Mouse (Mus musculus) adrenal gland, postnatal 0 days (tissue): ENCODE measurements around the gene Pm20d1. TPM values are rescaled to one million over a fixed set of nuclear protein-coding genes. Genes with fewer than 3 reads are reported as not detected.

Experiments used
- polyA plus RNA-seq: library from polyadenylated mRNA; unstranded; fragments of >200 nt; fragmentation: Nextera tagmentation; extraction: Ambion mirVana; gene quantifications from 2 replicates; pipeline ENCODE4 v1.2.1, GENCODE M21; 2015

Gene Pm20d1
- polyA plus RNA-seq = 2.7 and 8.9 TPM in 2 replicates

DNA sequence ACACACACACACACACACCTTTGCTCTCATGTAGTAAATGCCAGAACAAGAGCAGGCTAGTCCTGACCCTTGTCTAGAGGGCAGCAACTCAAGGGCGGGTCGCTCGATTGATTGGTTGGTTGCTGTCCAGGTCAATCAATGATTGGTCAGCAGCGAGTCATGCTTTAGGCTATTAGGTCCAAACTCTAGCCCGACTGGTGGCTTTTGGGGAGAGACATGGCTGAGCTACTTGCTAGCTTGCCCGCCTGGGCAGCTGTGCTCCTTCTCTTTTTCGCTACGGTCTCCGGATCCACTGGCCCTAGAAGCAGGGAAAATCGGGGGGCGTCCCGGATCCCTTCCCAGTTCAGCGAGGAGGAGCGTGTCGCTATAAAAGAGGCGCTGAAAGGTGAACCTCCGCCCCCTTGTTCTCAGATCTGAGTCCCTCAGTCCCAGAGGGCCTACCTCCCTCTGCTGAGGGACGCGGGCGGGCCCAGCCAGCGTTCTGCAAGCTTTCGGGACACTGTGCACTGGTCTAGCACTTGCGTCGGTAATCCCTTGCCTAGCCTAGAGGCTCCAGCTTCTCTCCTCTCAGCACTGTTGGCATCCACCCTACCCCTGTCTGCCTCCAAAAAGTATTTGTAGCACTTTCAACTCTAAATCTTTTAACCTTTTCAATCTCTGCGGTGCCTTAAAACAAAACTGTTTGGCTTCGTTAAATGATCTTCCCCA is at the start of gene Pm20d1:
Gene Pm20d1 (plus strand): TSS at position 180 of the 708 bp plus-strand sequence.

DNA sequence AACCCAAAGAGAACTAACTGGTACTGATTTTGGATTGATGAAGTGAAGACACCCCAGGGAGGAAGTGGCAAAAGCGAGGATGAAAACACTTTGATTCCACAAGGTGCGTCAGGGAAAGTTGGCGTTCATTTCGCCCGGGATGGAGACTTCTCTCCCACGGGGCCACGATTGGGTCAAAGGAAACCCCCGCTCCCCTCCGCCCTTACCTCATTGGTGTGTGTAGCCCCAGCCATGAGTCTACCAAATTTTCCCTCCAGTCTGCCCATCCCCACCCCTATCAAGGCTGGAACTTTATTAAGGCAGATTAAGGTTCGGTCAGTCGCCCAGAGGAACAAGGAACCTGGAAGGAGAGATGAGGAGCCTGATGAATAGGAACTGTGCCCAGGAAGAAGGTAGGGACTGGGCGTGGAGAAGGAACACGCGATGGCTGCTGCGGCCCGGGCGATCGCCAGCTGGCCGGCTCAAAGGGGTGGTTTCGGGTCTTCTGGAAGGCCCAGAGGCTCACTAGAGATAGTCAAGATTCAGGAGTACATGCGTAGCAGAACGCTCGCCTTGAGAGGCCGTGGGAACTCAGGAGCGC is 30.1 kb downstream of the Pm20d1 start, which contains the start of gene Slc41a1:
Gene Slc41a1 (plus strand): TSS at position 287 of the 580 bp plus-strand sequence.

GRCm38 (mm10) chr1:131867093-131867945 is 70.1 kb downstream of the Pm20d1 start, which contains the start of gene Rab29:
Rab29 (plus strand) TSS chr1:131867224.

Other genes with a start within 250 kb of the Pm20d1 start
- gene Avpr1b, start 198.1 kb upstream of the Pm20d1 start, polyA plus RNA-seq = not detected in 2 replicates
- 3.8 and 5.6 TPM in 2 replicates for gene Ctse, start 159.1 kb upstream of the Pm20d1 start, polyA plus RNA-seq
- 11.9 and 15.6 TPM in 2 replicates for gene Rab7b, start 108.7 kb upstream of the Pm20d1 start, polyA plus RNA-seq
- 0.06 TPM in 1 of 2 replicates, not detected in the other for gene Slc26a9, start 53.4 kb upstream of the Pm20d1 start, polyA plus RNA-seq
- gene Slc41a1, start 30.1 kb downstream of the Pm20d1 start, polyA plus RNA-seq = 9.3 and 16.7 TPM in 2 replicates
- 27.8 and 31.3 TPM in 2 replicates for gene Rab29, start 69.8 kb downstream of the Pm20d1 start, polyA plus RNA-seq
- 26.6 and 33.6 TPM in 2 replicates for gene Nucks1, start 113.2 kb downstream of the Pm20d1 start, polyA plus RNA-seq
- gene Slc45a3, start 165.6 kb downstream of the Pm20d1 start, polyA plus RNA-seq = 3.8 and 10.4 TPM in 2 replicates
- gene Elk4, start 210.2 kb downstream of the Pm20d1 start, polyA plus RNA-seq = 16.6 and 18.2 TPM in 2 replicates